Mouse (Mus musculus) testis, adult 10 weeks (tissue): ENCODE results near the gene Pacsin1. TPM values are rescaled to one million over a fixed set of nuclear protein-coding genes. Genes with fewer than 3 reads are reported as not detected.

Source experiments
- polyA plus RNA-seq: library from polyadenylated mRNA; stranded (reverse); fragments of 350-450 nt; fragmentation: Illumina TruSeq; extraction: RNeasy Lipid Tissue Mini Kit (QIAGEN cat#74804); gene quantifications from one replicate; pipeline ENCODE4 v1.2.3, GENCODE M21; 2014; ENCODE audit warnings: low read depth, low replicate concordance

Gene Pacsin1
- 1.9 TPM for polyA plus RNA-seq

GRCm38 (mm10) chr17:27655089-27656010 lies at the start of gene Pacsin1:
Pacsin1 (plus strand) TSS chr17:27655509.

GRCm38 (mm10) chr17:27623360-27624326 lies 31.7 kb upstream of the Pacsin1 start, which contains the start of gene Nudt3:
Nudt3 (minus strand) TSS chr17:27623495.

GRCm38 (mm10) chr17:27634871-27635574 lies 20.3 kb upstream of the Pacsin1 start, which contains the start of gene RPS10-NUDT3:
RPS10-NUDT3 (minus strand) TSS chr17:27635222.

GRCm38 (mm10) chr17:27636132-27637020 lies 18.9 kb upstream of the Pacsin1 start, which contains the start of gene Rps10:
Rps10 (minus strand) TSS chr17:27636669.

GRCm38 (mm10) chr17:27728770-27729169 lies 73.5 kb downstream of the Pacsin1 start, which contains the start of gene Spdef:
Spdef (minus strand) TSS chr17:27728955.

Other genes starting within 250 kb of the Pacsin1 start
- gene Grm4, start 134.1 kb upstream of the Pacsin1 start, polyA plus RNA-seq, result not detected
- 14.2 TPM for gene Hmga1, start 99.0 kb upstream of the Pacsin1 start, polyA plus RNA-seq
- gene AI413582, start 89.8 kb upstream of the Pacsin1 start, polyA plus RNA-seq, result not detected
- gene Nudt3, start 32.0 kb upstream of the Pacsin1 start, polyA plus RNA-seq, result 26.3 TPM
- gene RPS10-NUDT3, start 20.3 kb upstream of the Pacsin1 start, polyA plus RNA-seq, result not detected
- 24.5 TPM for gene Rps10, start 18.8 kb upstream of the Pacsin1 start, polyA plus RNA-seq
- gene Spdef, start 73.4 kb downstream of the Pacsin1 start, polyA plus RNA-seq, result not detected
- 74.8 TPM for gene D17Wsu92e, start 165.1 kb downstream of the Pacsin1 start, polyA plus RNA-seq
- 104 TPM for gene Snrpc, start 182.6 kb downstream of the Pacsin1 start, polyA plus RNA-seq
- gene Uhrf1bp1, start 200.9 kb downstream of the Pacsin1 start, polyA plus RNA-seq, result 2.6 TPM